Mouse (Mus musculus) heart, embryonic 13.5 days (tissue): ENCODE measurements at regions not wholly inside any gene's neighbourhood (a gene's known extent, or its start where the extent isn't known, plus 50 kb on each side); places are given as distances from the start of the nearest gene placed in this dataset.

ENCODE experiments used
- ATAC-seq: fragments of 200-750 bp; cut with Nextera tagmentation; 2 replicates; pipeline ENCODE4 v1.8.0; 2017; ENCODE audit warnings: moderate TSS enrichment; ENCODE audit not compliant: insufficient number of reproducible peaks, low FRiP score, low TSS enrichment; ENCODE audit errors: extremely low read depth
- H3K27ac ChIP-seq: fragments of 300-500 bp; sonication (generic); replicated peaks from 2 replicates; pipeline ENCODE4 v1.5.1; 2015; ENCODE audit warnings: moderate library complexity, mild to moderate bottlenecking, inconsistent platforms
- H3K27me3 ChIP-seq: fragments of 300-500 bp; sonication (generic); replicated peaks from 2 replicates; pipeline ENCODE4 v1.6.1; 2015; ENCODE audit warnings: mild to moderate bottlenecking, inconsistent platforms
- H3K36me3 ChIP-seq: fragments of 300-500 bp; sonication (generic); 2 replicates; pipeline ENCODE4 v1.6.1; 2015; ENCODE audit warnings: mild to moderate bottlenecking, inconsistent platforms
- H3K4me1 ChIP-seq: fragments of 300-500 bp; sonication (generic); 2 replicates; pipeline ENCODE4 v1.6.1; 2015; ENCODE audit warnings: inconsistent platforms
- H3K4me2 ChIP-seq: fragments of 300-500 bp; sonication (generic); 2 replicates; pipeline ENCODE4 v1.6.1; 2015; ENCODE audit warnings: inconsistent platforms, mild to moderate bottlenecking, moderate library complexity
- H3K4me3 ChIP-seq: fragments of 300-500 bp; sonication (generic); 2 replicates; pipeline ENCODE4 v1.5.1; 2015; ENCODE audit warnings: moderate library complexity, mild to moderate bottlenecking, inconsistent platforms
- H3K9ac ChIP-seq: fragments of 300-500 bp; sonication (generic); 2 replicates; pipeline ENCODE4 v1.6.1; 2015; ENCODE audit warnings: inconsistent platforms, mild to moderate bottlenecking, moderate library complexity
- H3K9me3 ChIP-seq: fragments of 300-500 bp; sonication (generic); 2 replicates; pipeline ENCODE4 v1.6.1; 2016; ENCODE audit warnings: inconsistent platforms
- WGBS: fragments of 180-500 bp; shearing (Covaris S2); methylation state at CpG from one replicate; pipeline ENCODE4 v1.1.7; 2015; ENCODE audit warnings: mixed read lengths; 5-methylcytosine and 5-hydroxymethylcytosine counted together

DNA sequence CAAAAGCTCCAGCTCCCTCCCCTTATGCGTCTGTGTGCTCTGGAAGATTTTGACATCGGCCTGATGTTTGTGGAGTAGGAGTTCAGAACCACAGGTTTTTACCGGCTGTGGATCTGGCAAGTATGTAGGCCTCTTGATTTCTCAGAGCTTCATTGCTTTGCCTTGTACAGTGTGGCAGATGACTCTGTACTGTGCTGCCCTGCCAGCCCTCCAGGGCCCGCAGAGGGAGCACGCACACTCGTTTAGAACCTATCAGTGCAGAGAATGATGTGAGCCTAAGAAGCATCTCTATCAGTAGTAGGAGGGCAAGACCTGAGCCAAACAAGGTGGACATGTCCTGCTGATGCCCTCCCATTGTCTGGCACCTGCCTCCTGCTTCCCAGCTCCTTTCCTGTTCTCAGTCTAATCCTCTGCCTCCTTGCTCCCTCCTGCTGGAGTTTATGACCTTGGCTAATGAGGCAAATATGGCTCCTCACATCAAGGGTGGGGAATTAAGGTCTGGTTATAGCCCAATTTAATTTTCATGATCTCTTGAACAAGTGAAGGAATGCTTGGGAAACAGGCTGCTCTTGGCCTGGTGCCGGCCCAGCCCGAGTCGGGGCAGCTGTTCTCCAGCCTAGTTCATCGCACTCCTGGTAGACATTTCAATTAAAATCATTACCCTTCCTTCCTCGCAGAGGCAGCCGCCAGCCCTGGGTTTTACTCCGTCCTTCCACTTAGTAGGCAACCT lies 344.5 kb downstream of the Tmem38b start:
- no peaks in the 10 kb centered on the region for H3K9me3 ChIP-seq
- no peaks in the 10 kb centered on the region for H3K4me1 ChIP-seq
- H3K27ac ChIP-seq: no peak overlapping the region
- no peaks in the 10 kb centered on the region for H3K27me3 ChIP-seq
- no peak overlapping the region for H3K9ac ChIP-seq
- H3K4me3 ChIP-seq: no peak overlapping the region
- 82% methylated on average over 13 of the region's 13 CpGs for WGBS
- no peaks in the 10 kb centered on the region for H3K36me3 ChIP-seq
- no peak for ATAC-seq
- no peak overlapping the region for H3K4me2 ChIP-seq

- Histone ChIP-seq H3K4me2 (no peak overlapping the region), H3K27me3 (no peaks in the 10 kb centered on the region), H3K4me1 (no peaks in the 10 kb centered on the region), H3K27ac (no peak overlapping the region), H3K9me3 (peaks cover 7% of the 10 kb centered on the region; the same call in 1 of the 2 replicates), H3K4me3 (no peak overlapping the region), H3K36me3 (no peaks in the 10 kb centered on the region), H3K9ac (no peak overlapping the region)
- WGBS: 80% methylated on average over 1 of the region's 1 CpGs
- no peak for ATAC-seq
These were observed 358.4 kb downstream of the Tmem38b start for GRCm38 (mm10) chr4:54184213-54184612.

GRCm38 (mm10) chr4:54195734-54196133 lies 369.9 kb downstream of the Tmem38b start:
- Histone ChIP-seq H3K9me3 (no peaks in the 10 kb centered on the region), H3K27me3 (no peaks in the 10 kb centered on the region), H3K36me3 (no peaks in the 10 kb centered on the region), H3K4me2 (no peak overlapping the region), H3K9ac (no peak overlapping the region), H3K4me3 (no peak overlapping the region), H3K4me1 (no peaks in the 10 kb centered on the region), H3K27ac (no peak overlapping the region)
- WGBS: 74% methylated on average over 2 of the region's 2 CpGs
- no peak for ATAC-seq

DNA sequence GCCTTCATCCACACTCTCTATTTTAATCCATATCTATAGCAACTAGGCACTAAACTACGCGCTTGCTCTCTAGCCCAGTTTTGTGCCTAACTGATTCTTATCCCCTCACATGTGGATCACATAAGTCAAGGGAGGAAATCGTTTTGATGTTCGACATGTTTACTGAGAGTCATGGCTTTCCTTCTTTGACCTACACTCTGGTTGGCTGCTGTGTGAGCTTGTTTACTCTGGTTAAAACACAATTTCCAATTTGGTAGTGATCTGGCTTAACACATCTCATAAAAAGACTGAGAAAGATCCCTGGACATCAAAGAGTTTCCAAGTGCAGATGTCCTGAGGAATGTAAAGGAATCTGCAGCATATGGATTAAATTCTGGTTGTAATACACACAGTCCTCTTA lies 376.6 kb downstream of the Tmem38b start:
- H3K27ac ChIP-seq: no peak overlapping the region
- no peak overlapping the region for H3K4me2 ChIP-seq
- no peak overlapping the region for H3K9ac ChIP-seq
- H3K27me3 ChIP-seq: no peaks in the 10 kb centered on the region
- peaks cover 1% of the 10 kb centered on the region; the same call in 1 of the 2 replicates for H3K4me1 ChIP-seq
- H3K9me3 ChIP-seq: no peaks in the 10 kb centered on the region
- 72% methylated on average over 4 of the region's 4 CpGs for WGBS
- H3K36me3 ChIP-seq: no peaks in the 10 kb centered on the region
- H3K4me3 ChIP-seq: no peak overlapping the region
- ATAC-seq: no peak

- no peaks in the 10 kb centered on the region for H3K36me3 ChIP-seq
- no peaks in the 10 kb centered on the region for H3K4me1 ChIP-seq
- no peak for ATAC-seq
- no peaks in the 10 kb centered on the region for H3K9me3 ChIP-seq
- no peak overlapping the region for H3K9ac ChIP-seq
- WGBS: 67% methylated on average over 3 of the region's 3 CpGs
- no peak overlapping the region for H3K4me2 ChIP-seq
- H3K27ac ChIP-seq: no peak overlapping the region
- no peaks in the 10 kb centered on the region for H3K27me3 ChIP-seq
- no peak overlapping the region for H3K4me3 ChIP-seq
These were observed 398.7 kb downstream of the Tmem38b start for GRCm38 (mm10) chr4:54224572-54224971.
